Mouse (Mus musculus): ENCODE results near the gene Ktn1. TPM values are rescaled to one million over a fixed set of nuclear protein-coding genes. Genes with fewer than 3 reads are reported as not detected.

Ktn1 gene
- polyA plus RNA-seq, 1 experiment from 2014 or later: 56.8 TPM

DNA sequence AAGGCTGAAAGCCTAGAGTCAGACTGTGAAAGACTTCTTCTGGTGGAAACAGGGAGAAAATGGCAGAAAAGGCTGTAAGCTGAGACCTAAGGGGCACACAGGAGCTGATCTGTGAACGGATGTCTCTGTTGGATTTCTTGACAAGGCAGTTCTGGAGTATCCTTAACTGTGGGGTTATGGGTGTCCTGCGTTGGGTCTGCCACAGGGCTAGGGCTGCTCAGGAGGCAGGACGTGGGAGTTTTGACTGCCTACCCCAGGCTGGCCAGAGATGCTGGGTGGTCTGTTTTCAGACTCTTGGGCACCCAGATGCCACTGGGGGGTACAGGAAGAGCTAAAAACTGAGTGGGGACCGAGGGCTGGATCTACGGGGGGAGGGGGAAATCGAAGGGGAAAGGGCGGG is 13.4 kb upstream of the Ktn1 start:
- no peaks in the 10 kb centered on the region for H3K36me3 ChIP-seq (ENCODE audit: control insufficient read depth, insufficient read depth, low read length)
- peak overlapping the region; percentile 25; the same call in 1 of the 2 replicates for H3K27ac ChIP-seq (ENCODE audit: low read length)
- H3K9me3 ChIP-seq (ENCODE audit: control insufficient read depth, low read length): no peaks in the 10 kb centered on the region
- H3K4me1 ChIP-seq (replicated peaks; ENCODE audit: control insufficient read depth, insufficient read depth, low read length): peaks cover 15% of the 10 kb centered on the region
- 30% methylated on average over 7 of the region's 7 CpGs for WGBS
- no peak overlapping the region for H3K9ac ChIP-seq (ENCODE audit: low read length)
- peak; percentile 65; the same call in 1 of the 2 replicates for ATAC-seq (ENCODE audit: low read depth)
- H3K4me3 ChIP-seq (ENCODE audit: low read length): no peak overlapping the region
- H3K4me2 ChIP-seq (ENCODE audit: low read depth, low read length): peak overlapping the region; percentile 23; the same call in 1 of the 2 replicates
- H3K27me3 ChIP-seq (ENCODE audit: control insufficient read depth, insufficient read depth, low read depth, low read length): no peaks in the 10 kb centered on the region

GRCm38 (mm10) chr14:47638316-47638895 is 9.8 kb upstream of the Ktn1 start:
- Histone ChIP-seq H3K4me3 (ENCODE audit: low read length) (no peak overlapping the region), H3K27ac (ENCODE audit: low read length) (no peak overlapping the region), H3K4me2 (ENCODE audit: low read depth, low read length) (no peak overlapping the region), H3K36me3 (ENCODE audit: control insufficient read depth, insufficient read depth, low read length) (no peaks in the 10 kb centered on the region), H3K9me3 (ENCODE audit: control insufficient read depth, low read length) (no peaks in the 10 kb centered on the region), H3K4me1 (replicated peaks; ENCODE audit: control insufficient read depth, insufficient read depth, low read length) (peaks cover 15% of the 10 kb centered on the region), H3K27me3 (ENCODE audit: control insufficient read depth, insufficient read depth, low read depth, low read length) (no peaks in the 10 kb centered on the region), H3K9ac (ENCODE audit: low read length) (no peak overlapping the region)
- ATAC-seq (ENCODE audit: low read depth): no peak
- 55% methylated on average over 4 of the region's 4 CpGs for WGBS

DNA sequence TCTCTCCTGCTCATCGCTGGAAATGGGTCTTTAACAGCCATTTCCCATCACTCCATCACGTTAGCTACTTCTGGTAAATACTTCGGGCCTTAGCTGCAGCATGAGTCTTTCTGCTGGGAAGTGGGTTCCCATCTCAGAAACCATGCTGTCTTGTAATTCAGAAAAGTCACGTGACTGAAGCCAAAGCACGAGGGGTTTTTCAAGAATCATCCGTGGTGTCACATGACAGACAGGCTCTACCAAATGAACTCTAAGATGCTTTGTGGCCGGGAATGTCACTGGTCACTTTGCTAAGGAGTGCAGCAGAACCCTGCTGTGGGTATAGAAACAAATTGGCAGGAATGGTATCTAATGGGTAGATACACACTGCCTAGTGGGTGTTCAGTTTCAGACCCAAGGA is 2.6 kb upstream of the Ktn1 start:
- no peak overlapping the region for H3K4me3 ChIP-seq (ENCODE audit: low read length)
- ATAC-seq (ENCODE audit: low read depth): no peak
- WGBS: 54% methylated on average over 7 of the region's 7 CpGs
- no peak overlapping the region for H3K4me2 ChIP-seq (ENCODE audit: low read depth, low read length)
- H3K27me3 ChIP-seq (ENCODE audit: control insufficient read depth, insufficient read depth, low read depth, low read length): no peaks in the 10 kb centered on the region
- no peak overlapping the region for H3K27ac ChIP-seq (ENCODE audit: low read length)
- H3K9me3 ChIP-seq (ENCODE audit: control insufficient read depth, low read length): no peaks in the 10 kb centered on the region
- H3K9ac ChIP-seq (ENCODE audit: low read length): no peak overlapping the region
- peaks cover 8% of the 10 kb centered on the region for H3K4me1 ChIP-seq (replicated peaks; ENCODE audit: control insufficient read depth, insufficient read depth, low read length)
- H3K36me3 ChIP-seq (ENCODE audit: control insufficient read depth, insufficient read depth, low read length): no peaks in the 10 kb centered on the region

DNA sequence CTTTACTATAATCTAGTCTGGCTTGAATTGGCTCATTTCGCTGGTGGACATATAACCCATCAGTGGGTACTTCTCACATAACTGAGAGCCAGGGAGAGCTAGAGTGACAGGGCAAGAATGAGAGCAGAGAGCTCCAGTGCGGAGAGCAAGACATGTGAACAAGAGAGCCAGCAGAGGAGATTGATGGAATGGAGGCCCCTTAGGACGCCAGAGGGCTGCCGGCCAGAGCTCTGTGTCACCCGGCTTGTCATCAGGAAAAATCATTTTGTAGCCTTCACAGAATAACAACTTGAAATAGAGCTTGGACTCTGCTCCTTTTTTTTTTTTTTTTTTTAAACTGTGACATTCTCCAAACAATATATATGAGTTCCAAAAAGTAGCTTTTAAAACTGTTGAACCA is 2.0 kb upstream of the Ktn1 start:
- no peak for ATAC-seq (ENCODE audit: low read depth)
- H3K27ac ChIP-seq (ENCODE audit: low read length): no peak overlapping the region
- no peak overlapping the region for H3K9ac ChIP-seq (ENCODE audit: low read length)
- no peak overlapping the region for H3K4me3 ChIP-seq (ENCODE audit: low read length)
- 30% methylated on average over 5 of the region's 5 CpGs for WGBS
- H3K9me3 ChIP-seq (ENCODE audit: control insufficient read depth, low read length): no peaks in the 10 kb centered on the region
- no peaks in the 10 kb centered on the region for H3K36me3 ChIP-seq (ENCODE audit: control insufficient read depth, insufficient read depth, low read length)
- H3K27me3 ChIP-seq (ENCODE audit: control insufficient read depth, insufficient read depth, low read depth, low read length): no peaks in the 10 kb centered on the region
- peaks cover 12% of the 10 kb centered on the region for H3K4me1 ChIP-seq (replicated peaks; ENCODE audit: control insufficient read depth, insufficient read depth, low read length)
- H3K4me2 ChIP-seq (ENCODE audit: low read depth, low read length): no peak overlapping the region

GRCm38 (mm10) chr14:47646696-47647516 is 1.3 kb upstream of the Ktn1 start:
- H3K9me3 ChIP-seq (ENCODE audit: control insufficient read depth, low read length): no peaks in the 10 kb centered on the region
- WGBS: 68% methylated on average over 9 of the region's 9 CpGs
- no peak overlapping the region for H3K27ac ChIP-seq (ENCODE audit: low read length)
- H3K4me3 ChIP-seq (ENCODE audit: low read length): no peak overlapping the region
- no peak for ATAC-seq (ENCODE audit: low read depth)
- H3K36me3 ChIP-seq (ENCODE audit: control insufficient read depth, insufficient read depth, low read length): no peaks in the 10 kb centered on the region
- peaks cover 12% of the 10 kb centered on the region for H3K4me1 ChIP-seq (replicated peaks; ENCODE audit: control insufficient read depth, insufficient read depth, low read length)
- no peak overlapping the region for H3K9ac ChIP-seq (ENCODE audit: low read length)
- H3K27me3 ChIP-seq (ENCODE audit: control insufficient read depth, insufficient read depth, low read depth, low read length): no peaks in the 10 kb centered on the region
- H3K4me2 ChIP-seq (ENCODE audit: low read depth, low read length): no peak overlapping the region

GRCm38 (mm10) chr14:47648706-47649630 is 720 bp downstream of the Ktn1 start:
- Histone ChIP-seq H3K36me3 (ENCODE audit: control insufficient read depth, insufficient read depth, low read length) (no peaks in the 10 kb centered on the region), H3K27ac (ENCODE audit: low read length) (peak overlapping the region; percentile 95), H3K4me2 (ENCODE audit: low read depth, low read length) (peak overlapping the region; percentile 80), H3K4me1 (replicated peaks; ENCODE audit: control insufficient read depth, insufficient read depth, low read length) (peaks cover 12% of the 10 kb centered on the region), H3K27me3 (ENCODE audit: control insufficient read depth, insufficient read depth, low read depth, low read length) (no peaks in the 10 kb centered on the region), H3K9me3 (ENCODE audit: control insufficient read depth, low read length) (no peaks in the 10 kb centered on the region), H3K9ac (ENCODE audit: low read length) (peak overlapping the region; percentile 98), H3K4me3 (ENCODE audit: low read length) (peak overlapping the region; percentile 93)
- peak; percentile 97 for ATAC-seq (ENCODE audit: low read depth)
- WGBS: under 1% methylated on average over 61 of the region's 82 CpGs

- H3K27ac ChIP-seq (ENCODE audit: low read length): peak overlapping the region; percentile 95
- H3K4me2 ChIP-seq (ENCODE audit: low read depth, low read length): peak overlapping the region; percentile 80
- no peaks in the 10 kb centered on the region for H3K36me3 ChIP-seq (ENCODE audit: control insufficient read depth, insufficient read depth, low read length)
- H3K27me3 ChIP-seq (ENCODE audit: control insufficient read depth, insufficient read depth, low read depth, low read length): no peaks in the 10 kb centered on the region
- H3K4me3 ChIP-seq (ENCODE audit: low read length): peak overlapping the region; percentile 93
- peak overlapping the region; percentile 98 for H3K9ac ChIP-seq (ENCODE audit: low read length)
- peaks cover 12% of the 10 kb centered on the region for H3K4me1 ChIP-seq (replicated peaks; ENCODE audit: control insufficient read depth, insufficient read depth, low read length)
- WGBS: under 1% methylated on average over 46 of the region's 46 CpGs
- ATAC-seq (ENCODE audit: low read depth): peak; percentile 88
- no peaks in the 10 kb centered on the region for H3K9me3 ChIP-seq (ENCODE audit: control insufficient read depth, low read length)
Measured at GRCm38 (mm10) chr14:47649631-47650337, 1.5 kb downstream of the Ktn1 start.

- no peak for ATAC-seq (ENCODE audit: low read depth)
- WGBS: 17% methylated on average over 6 of the region's 6 CpGs
- peak overlapping the region; percentile 95 for H3K27ac ChIP-seq (ENCODE audit: low read length)
Measured at GRCm38 (mm10) chr14:47650338-47650720, 2.1 kb downstream of the Ktn1 start.

More at GRCm38 (mm10) chr14:47650338-47650720, 2.1 kb downstream of the Ktn1 start:
- Histone ChIP-seq H3K9me3 (ENCODE audit: control insufficient read depth, low read length) (no peaks in the 10 kb centered on the region), H3K27me3 (ENCODE audit: control insufficient read depth, insufficient read depth, low read depth, low read length) (no peaks in the 10 kb centered on the region), H3K9ac (ENCODE audit: low read length) (peak overlapping the region; percentile 98), H3K36me3 (ENCODE audit: control insufficient read depth, insufficient read depth, low read length) (no peaks in the 10 kb centered on the region), H3K4me1 (replicated peaks; ENCODE audit: control insufficient read depth, insufficient read depth, low read length) (peaks cover 12% of the 10 kb centered on the region), H3K4me3 (ENCODE audit: low read length) (peak overlapping the region; percentile 93), H3K4me2 (ENCODE audit: low read depth, low read length) (peak overlapping the region; percentile 80)

Data from lung, embryonic 16.5 days (tissue).